Mouse (Mus musculus): ENCODE results near the gene Ramp2. TPM values are rescaled to one million over a fixed set of nuclear protein-coding genes. Genes with fewer than 3 reads are reported as not detected.
A peak's percentile ranks its signal among the peaks of the same experiment; 100 is the strongest.

The Ramp2 gene
- polyA plus RNA-seq, 1 experiment from 2014 or later: 55.3 TPM

- 64% methylated on average over 4 of the region's 4 CpGs for WGBS
- no peak overlapping the region for H3K9ac ChIP-seq
- peaks cover 57% of the 10 kb centered on the region for H3K27me3 ChIP-seq
- H3K9me3 ChIP-seq (replicated peaks): no peaks in the 10 kb centered on the region
- no peaks in the 10 kb centered on the region for H3K36me3 ChIP-seq (ENCODE audit: poor library complexity, severe bottlenecking)
- no peak overlapping the region for H3K4me3 ChIP-seq
- no peak overlapping the region for H3K27ac ChIP-seq
- no peak overlapping the region for H3K4me2 ChIP-seq
- ATAC-seq: no peak
- H3K4me1 ChIP-seq: peaks cover 12% of the 10 kb centered on the region
These were observed 757 bp upstream of the Ramp2 start for GRCm38 (mm10) chr11:101245071-101245470.

- Histone ChIP-seq H3K4me2 (peak overlapping the region; percentile 97), H3K36me3 (ENCODE audit: poor library complexity, severe bottlenecking) (no peaks in the 10 kb centered on the region), H3K27ac (no peak overlapping the region), H3K27me3 (peaks cover 57% of the 10 kb centered on the region), H3K9ac (peak overlapping the region; percentile 78), H3K9me3 (replicated peaks) (no peaks in the 10 kb centered on the region), H3K4me3 (peak overlapping the region; percentile 58), H3K4me1 (peaks cover 12% of the 10 kb centered on the region)
- ATAC-seq: peak; percentile 55; the same call in 1 of the 2 replicates
- WGBS: 2% methylated on average over 7 of the region's 7 CpGs
These were observed 829 bp downstream of the Ramp2 start for GRCm38 (mm10) chr11:101246702-101247012.

- WGBS: 86% methylated on average over 6 of the region's 6 CpGs
- H3K4me1 ChIP-seq: peaks cover 14% of the 10 kb centered on the region
- no peak for ATAC-seq
- no peaks in the 10 kb centered on the region for H3K9me3 ChIP-seq (replicated peaks)
- H3K4me2 ChIP-seq: peak overlapping the region; percentile 97
- peaks cover 57% of the 10 kb centered on the region for H3K27me3 ChIP-seq
- H3K27ac ChIP-seq: no peak overlapping the region
- H3K4me3 ChIP-seq: no peak overlapping the region
- no peaks in the 10 kb centered on the region for H3K36me3 ChIP-seq (ENCODE audit: poor library complexity, severe bottlenecking)
- H3K9ac ChIP-seq: no peak overlapping the region
These were observed 1.7 kb downstream of the Ramp2 start for GRCm38 (mm10) chr11:101247521-101248030.

DNA sequence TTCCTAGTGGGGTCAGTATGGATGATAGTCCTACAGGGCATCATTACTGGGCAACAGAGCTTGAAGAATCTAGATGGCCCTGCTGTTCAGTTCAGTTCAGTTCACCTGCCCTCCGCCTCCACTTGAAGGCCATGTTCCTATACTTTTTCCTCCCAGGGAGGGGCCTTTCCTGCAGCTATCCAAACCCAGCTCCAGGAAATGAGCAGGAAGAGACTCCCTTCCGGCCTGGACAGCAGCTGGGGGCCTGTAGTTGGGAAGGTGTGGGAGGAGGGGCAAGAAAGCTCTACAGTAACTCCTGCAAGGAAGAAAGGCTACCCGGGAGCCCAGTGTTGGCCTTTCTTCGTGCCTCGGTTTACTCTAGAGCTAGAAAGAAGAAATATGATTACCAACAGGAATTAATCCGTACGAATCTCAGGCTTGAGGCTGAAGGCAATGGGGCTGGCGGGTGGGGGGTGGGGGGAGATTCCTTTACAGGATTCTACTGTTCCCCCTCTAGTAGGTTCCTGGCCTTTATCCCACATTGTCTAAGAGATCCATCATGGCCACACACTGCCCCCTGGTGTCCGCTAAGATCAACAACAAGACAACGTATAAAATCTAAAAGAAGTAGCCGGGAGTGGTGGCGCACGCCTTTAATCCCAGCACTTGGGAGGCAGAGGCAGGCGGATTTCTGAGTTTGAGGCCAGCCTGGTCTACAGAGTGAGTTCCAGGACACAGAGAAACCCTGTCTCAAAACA is 2.6 kb downstream of the Ramp2 start:
- 37% methylated on average over 14 of the region's 14 CpGs for WGBS
- H3K4me1 ChIP-seq: peaks cover 20% of the 10 kb centered on the region
- no peaks in the 10 kb centered on the region for H3K36me3 ChIP-seq (ENCODE audit: poor library complexity, severe bottlenecking)
- H3K27me3 ChIP-seq: peaks cover 51% of the 10 kb centered on the region
- H3K4me2 ChIP-seq: no peak overlapping the region
- ATAC-seq: no peak
- H3K27ac ChIP-seq: no peak overlapping the region
- no peak overlapping the region for H3K4me3 ChIP-seq
- no peaks in the 10 kb centered on the region for H3K9me3 ChIP-seq (replicated peaks)
- H3K9ac ChIP-seq: no peak overlapping the region

- H3K4me2 ChIP-seq: no peak overlapping the region
- WGBS: 66% methylated on average over 2 of the region's 2 CpGs
These were observed 5.2 kb downstream of the Ramp2 start for GRCm38 (mm10) chr11:101251031-101251430.

GRCm38 (mm10) chr11:101252941-101253340 is 7.1 kb downstream of the Ramp2 start:
- no peak for ATAC-seq
- peak overlapping the region; percentile 93 for H3K4me3 ChIP-seq
- peaks cover 17% of the 10 kb centered on the region for H3K4me1 ChIP-seq
- H3K9me3 ChIP-seq (replicated peaks): no peaks in the 10 kb centered on the region
- peak overlapping the region; percentile 84; the same call in 1 of the 2 replicates for H3K27ac ChIP-seq
- H3K27me3 ChIP-seq: peaks cover 6% of the 10 kb centered on the region
- 18% methylated on average over 7 of the region's 7 CpGs for WGBS
- H3K36me3 ChIP-seq (ENCODE audit: poor library complexity, severe bottlenecking): peaks cover 9% of the 10 kb centered on the region
- H3K9ac ChIP-seq: peak overlapping the region; percentile 96
- peak overlapping the region; percentile 95 for H3K4me2 ChIP-seq

More at GRCm38 (mm10) chr11:101251031-101251430, 5.2 kb downstream of the Ramp2 start:
- peaks cover 26% of the 10 kb centered on the region for H3K4me1 ChIP-seq
- ATAC-seq: no peak
- no peak overlapping the region for H3K27ac ChIP-seq
- peaks cover 25% of the 10 kb centered on the region for H3K27me3 ChIP-seq
- H3K9me3 ChIP-seq (replicated peaks): no peaks in the 10 kb centered on the region
- peaks cover 2% of the 10 kb centered on the region; the same call in 1 of the 2 replicates for H3K36me3 ChIP-seq (ENCODE audit: poor library complexity, severe bottlenecking)
- no peak overlapping the region for H3K9ac ChIP-seq
- no peak overlapping the region for H3K4me3 ChIP-seq

DNA sequence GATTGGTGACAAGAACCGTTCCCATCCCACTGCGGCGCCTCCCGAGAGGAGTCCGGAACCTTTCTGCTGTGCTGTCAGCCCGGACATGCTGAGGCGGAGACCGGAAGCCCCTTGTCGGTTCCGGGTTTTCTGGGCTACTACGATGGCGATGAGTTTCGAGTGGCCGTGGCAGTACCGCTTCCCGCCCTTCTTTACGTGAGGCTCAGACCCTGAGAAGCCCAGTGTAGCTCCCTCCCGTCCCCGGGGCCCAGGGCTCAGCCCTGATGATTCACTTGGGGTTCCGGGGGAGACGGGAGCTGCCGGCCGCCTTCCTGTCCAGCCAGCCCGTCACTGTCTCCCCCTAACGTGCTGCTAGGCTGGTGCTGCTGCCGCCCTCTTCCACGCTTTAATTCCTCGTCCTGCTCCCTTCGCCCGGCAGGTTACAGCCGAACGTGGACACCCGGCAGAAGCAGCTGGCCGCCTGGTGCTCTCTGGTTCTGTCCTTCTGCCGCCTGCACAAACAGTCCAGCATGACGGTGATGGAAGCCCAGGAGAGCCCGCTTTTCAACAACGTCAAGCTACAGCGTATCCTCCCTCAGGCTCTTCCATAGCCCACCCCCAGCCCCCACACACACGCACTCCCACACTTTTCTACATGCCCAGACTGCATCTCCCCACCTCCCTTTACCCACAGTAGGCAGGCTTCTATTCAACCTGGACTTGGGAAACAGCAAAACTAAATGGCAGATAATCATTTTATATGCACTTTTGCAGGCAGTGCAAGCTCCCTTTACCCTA is 8.0 kb downstream of the Ramp2 start, which contains the start of gene Vps25:
Gene Vps25 (plus strand): TSS at position 95 of the 777 bp plus-strand sequence.
- under 1% methylated on average over 35 of the region's 40 CpGs for WGBS
- Histone ChIP-seq H3K9ac (peak within 1 kb of the TSS; percentile 96), H3K36me3 (ENCODE audit: poor library complexity, severe bottlenecking) (peaks cover 18% of the 10 kb centered on the region), H3K4me1 (peaks cover 17% of the 10 kb centered on the region), H3K4me3 (peak within 1 kb of the TSS; percentile 93), H3K9me3 (replicated peaks) (no peaks in the 10 kb centered on the region), H3K4me2 (peak within 1 kb of the TSS; percentile 95), H3K27me3 (no peaks in the 10 kb centered on the region; the same call in 1 of the 2 replicates), H3K27ac (peak within 1 kb of the TSS; percentile 84)
- ATAC-seq: peak; percentile 87

DNA sequence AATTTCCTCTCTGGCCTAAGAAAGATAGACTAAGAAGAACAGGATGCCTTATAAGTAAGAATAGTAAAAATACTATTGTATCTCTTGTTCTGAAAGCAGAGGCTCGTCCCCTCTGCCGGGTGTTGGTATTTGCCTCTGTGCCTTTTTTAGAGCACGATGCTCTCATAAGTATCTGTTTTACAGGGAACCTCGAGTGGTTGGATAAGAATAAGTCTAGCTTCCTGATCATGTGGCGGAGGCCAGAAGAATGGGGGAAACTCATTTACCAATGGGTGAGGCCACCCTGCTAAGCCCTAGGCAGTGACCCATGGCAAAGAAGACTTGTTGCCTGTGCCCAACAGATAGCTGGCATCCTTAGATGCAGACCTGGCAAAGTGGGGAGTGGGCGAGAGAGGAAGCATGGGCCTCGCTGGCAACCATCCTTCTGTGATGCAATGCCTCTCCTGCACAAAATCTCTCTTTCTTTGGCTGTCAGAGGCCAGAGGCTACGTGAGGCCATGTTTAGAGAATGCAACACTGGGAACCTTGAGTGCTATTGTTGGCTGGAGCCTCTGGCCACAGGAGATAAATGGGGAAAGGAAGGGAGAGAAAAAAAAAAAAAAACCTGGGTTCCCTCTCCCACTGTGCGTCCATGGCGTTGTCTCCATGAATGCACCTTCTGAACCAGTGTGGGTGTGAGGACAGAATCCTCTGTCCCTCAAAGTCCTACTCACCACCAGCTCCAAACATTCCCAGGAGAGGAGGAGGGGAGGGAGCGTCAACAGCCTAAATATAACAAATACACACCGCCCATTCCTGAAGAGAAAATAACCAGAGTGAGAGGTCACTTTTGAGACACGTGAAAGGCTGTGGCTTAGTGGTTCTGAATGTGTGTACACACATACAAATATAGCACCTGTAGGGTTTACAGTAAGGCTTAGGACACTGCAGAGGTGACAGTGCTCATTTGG is 10.3 kb downstream of the Ramp2 start:
- H3K36me3 ChIP-seq (ENCODE audit: poor library complexity, severe bottlenecking): peaks cover 23% of the 10 kb centered on the region
- no peak for ATAC-seq
- H3K4me2 ChIP-seq: no peak overlapping the region
- H3K27ac ChIP-seq: no peak overlapping the region
- WGBS: 91% methylated on average over 13 of the region's 13 CpGs
- H3K9me3 ChIP-seq (replicated peaks): no peaks in the 10 kb centered on the region
- H3K4me1 ChIP-seq: peaks cover 37% of the 10 kb centered on the region
- H3K4me3 ChIP-seq: no peak overlapping the region
- no peak overlapping the region for H3K9ac ChIP-seq
- H3K27me3 ChIP-seq: peaks cover 11% of the 10 kb centered on the region

GRCm38 (mm10) chr11:101259261-101259712 is 13.5 kb downstream of the Ramp2 start:
- H3K36me3 ChIP-seq (ENCODE audit: poor library complexity, severe bottlenecking): peaks cover 23% of the 10 kb centered on the region
- 57% methylated on average over 6 of the region's 6 CpGs for WGBS
- H3K9me3 ChIP-seq (replicated peaks): no peaks in the 10 kb centered on the region
- no peak overlapping the region for H3K4me3 ChIP-seq
- H3K4me2 ChIP-seq: peak overlapping the region; percentile 89; the same call in 1 of the 2 replicates
- peaks cover 43% of the 10 kb centered on the region for H3K4me1 ChIP-seq
- H3K27ac ChIP-seq: no peak overlapping the region
- ATAC-seq: no peak
- H3K27me3 ChIP-seq: peaks cover 42% of the 10 kb centered on the region
- 0 out of 2 replicates have a peak overlapping the region, but pooled peaks have one; percentile 71 for H3K9ac ChIP-seq

GRCm38 (mm10) chr11:101259948-101260825 is 14.4 kb downstream of the Ramp2 start, which contains the start of gene Wnk4:
Gene Wnk4, plus strand, starts transcription at chr11:101260567.
- Histone ChIP-seq H3K27ac (no peak within 1 kb of the TSS), H3K27me3 (peaks cover 49% of the 10 kb centered on the region), H3K36me3 (ENCODE audit: poor library complexity, severe bottlenecking) (peaks cover 23% of the 10 kb centered on the region), H3K9me3 (replicated peaks) (no peaks in the 10 kb centered on the region), H3K9ac (peak within 1 kb of the TSS; percentile 71), H3K4me2 (peak within 1 kb of the TSS; percentile 89), H3K4me1 (peaks cover 43% of the 10 kb centered on the region), H3K4me3 (peak within 1 kb of the TSS; percentile 44)
- WGBS: under 1% methylated on average over 24 of the region's 43 CpGs
- peak; percentile 77 for ATAC-seq
